Mouse (Mus musculus) myocyte (in vitro differentiated cells): Measurements from ENCODE around the gene Slc12a4. TPM values are rescaled to one million over a fixed set of nuclear protein-coding genes. Genes with fewer than 3 reads are reported as not detected.
"Not testable (repeated sequence)": the region's sequence is repeated elsewhere in the genome, so short reads cannot be mapped to it uniquely, and the experiment has no call there.

Experiments used
- H3K27me3 ChIP-seq: one replicate; pipeline ENCODE4 v1.6.1; 2011; ENCODE audit not compliant: control insufficient read depth, insufficient read depth, insufficient read length
- H3K36me3 ChIP-seq: one replicate; pipeline ENCODE4 v1.6.1; 2011; ENCODE audit not compliant: control insufficient read depth, insufficient read depth
- H3K4me2 ChIP-seq: one replicate; pipeline ENCODE4 v1.6.1; 2011; ENCODE audit warnings: low read depth, control low read depth
- H3K4me3 ChIP-seq: one replicate; pipeline ENCODE4 v1.5.1; 2011; ENCODE audit warnings: mild to moderate bottlenecking, control low read depth, moderate library complexity
- H3K79me2 ChIP-seq: one replicate; pipeline ENCODE4 v1.6.1; 2011; ENCODE audit not compliant: control insufficient read depth, insufficient read depth
- H3ac ChIP-seq: one replicate; pipeline ENCODE4 v1.6.1; 2011; ENCODE audit not compliant: control insufficient read depth, insufficient read length
- CEBPB ChIP-seq: IDR thresholded peaks from 2 replicates; pipeline ENCODE4 v1.6.1; 2011; ENCODE audit warnings: mild to moderate bottlenecking, moderate library complexity; ENCODE audit not compliant: poor library complexity, insufficient read depth, severe bottlenecking
- E2F4 ChIP-seq: IDR thresholded peaks from one replicate; pipeline ENCODE4 v1.6.1; 2011; ENCODE audit warnings: mild to moderate bottlenecking, control low read depth, moderate library complexity; ENCODE audit not compliant: insufficient read depth
- MAX ChIP-seq: IDR thresholded peaks from one replicate; pipeline ENCODE4 v1.6.1; 2011; ENCODE audit warnings: low read depth, mild to moderate bottlenecking, control low read depth
- MYOD1 ChIP-seq, 3 experiments: IDR thresholded peaks; one replicate each; pipeline ENCODE4 v1.6.1; 2011; ENCODE audit warnings: control low read depth in 2 of 3, low read depth in 2 of 3, mild to moderate bottlenecking in 2 of 3, moderate library complexity in 1 of 3; ENCODE audit not compliant: insufficient read length in 2 of 3, control insufficient read depth in 1 of 3
- MYOG ChIP-seq, 3 experiments: IDR thresholded peaks; one replicate each; pipeline ENCODE4 v1.6.1; 2011; ENCODE audit warnings: control low read depth in 2 of 3, low read depth in 2 of 3, mild to moderate bottlenecking in 2 of 3; ENCODE audit not compliant: insufficient read length in 2 of 3, control insufficient read depth in 1 of 3, insufficient read depth in 1 of 3
- POLR2A ChIP-seq: IDR thresholded peaks from one replicate; pipeline ENCODE4 v1.6.1; 2011; ENCODE audit warnings: low read depth, mild to moderate bottlenecking, control low read depth, moderate library complexity; ENCODE audit not compliant: insufficient read length
- POLR2AphosphoS2 ChIP-seq: IDR thresholded peaks from one replicate; pipeline ENCODE4 v1.6.1; 2011; ENCODE audit warnings: low read depth, control low read depth; ENCODE audit not compliant: insufficient read length
- REST ChIP-seq: IDR thresholded peaks from one replicate; pipeline ENCODE4 v1.6.1; 2011; ENCODE audit warnings: mild to moderate bottlenecking, control low read depth, moderate library complexity; ENCODE audit not compliant: insufficient read depth, insufficient read length
- SRF ChIP-seq: IDR thresholded peaks from one replicate; pipeline ENCODE4 v1.6.1; 2011; ENCODE audit warnings: low read depth; ENCODE audit not compliant: control insufficient read depth, insufficient read length
- TCF12 ChIP-seq: IDR thresholded peaks from one replicate; pipeline ENCODE4 v1.6.1; 2011; ENCODE audit warnings: mild to moderate bottlenecking, control low read depth; ENCODE audit not compliant: poor library complexity, insufficient read depth, severe bottlenecking
- TCF3 ChIP-seq: IDR thresholded peaks from one replicate; pipeline ENCODE4 v1.6.1; 2011; ENCODE audit warnings: low read depth, control low read depth; ENCODE audit not compliant: insufficient read length
- USF1 ChIP-seq: IDR thresholded peaks from one replicate; pipeline ENCODE4 v1.6.1; 2011; ENCODE audit warnings: low read depth, mild to moderate bottlenecking, control low read depth, moderate library complexity
- polyA plus RNA-seq: library from polyadenylated mRNA; unstranded; fragments of >200 nt; fragmentation: generic; extraction: Trizol; gene quantifications from one replicate; pipeline ENCODE4 v1.2.1, GENCODE M21; 2012; ENCODE audit warnings: missing spikeins

Slc12a4 gene
- 95.7 TPM for polyA plus RNA-seq

DNA sequence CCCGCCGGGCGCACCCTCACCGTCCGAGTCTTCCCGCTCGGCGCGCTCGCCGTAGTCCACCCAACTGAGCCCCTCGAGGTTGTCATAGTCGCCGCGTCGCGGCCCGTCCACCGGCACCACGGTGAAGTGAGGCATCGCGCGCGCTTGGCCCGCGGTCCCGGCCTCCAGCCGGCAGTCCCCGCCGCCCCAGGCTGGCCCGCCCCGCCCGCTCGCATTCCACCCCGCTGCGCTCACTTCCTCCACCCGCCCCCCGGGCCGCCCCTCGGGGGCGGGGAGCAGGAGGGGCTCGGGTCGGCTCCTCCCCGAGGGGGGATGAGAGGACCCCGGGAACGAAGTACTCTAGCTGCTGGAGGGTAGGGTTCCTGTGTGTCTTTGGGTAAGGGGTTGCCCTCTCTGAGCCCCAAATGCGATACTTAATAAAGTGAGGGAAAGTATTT is at the start of gene Slc12a4:
Gene Slc12a4, minus strand, starts transcription at position 193 of the 437 bp plus-strand sequence.
- Histone ChIP-seq H3K4me2 (peak within 1 kb of the TSS; percentile 95), H3ac (peak within 1 kb of the TSS; percentile 60), H3K36me3 (no peaks in the 10 kb centered on the region), H3K27me3 (no peaks in the 10 kb centered on the region), H3K4me3 (peak within 1 kb of the TSS; percentile 75), H3K79me2 (peaks cover 46% of the 10 kb centered on the region)
- peak; percentile 98 for TF ChIP-seq POLR2AphosphoS2
- no peak for TF ChIP-seq MYOD1 (IDR thresholded peaks at IDR 0.05; ENCODE audit: control insufficient read depth in 1 of 3, insufficient read length in 2 of 3, low read depth in 2 of 3)
- TF ChIP-seq TCF12 = no peak
- no peak for TF ChIP-seq SRF
- no peak for TF ChIP-seq MYOG (IDR thresholded peaks at IDR 0.05; ENCODE audit: control insufficient read depth in 1 of 3, insufficient read depth in 1 of 3, insufficient read length in 2 of 3, low read depth in 2 of 3)
- no peak for TF ChIP-seq REST
- no peak for TF ChIP-seq E2F4
- TF ChIP-seq USF1 = no peak
- no peak for TF ChIP-seq TCF3
- no peak for TF ChIP-seq MAX
- TF ChIP-seq POLR2A = peak; percentile 97
- no peak for TF ChIP-seq CEBPB

DNA sequence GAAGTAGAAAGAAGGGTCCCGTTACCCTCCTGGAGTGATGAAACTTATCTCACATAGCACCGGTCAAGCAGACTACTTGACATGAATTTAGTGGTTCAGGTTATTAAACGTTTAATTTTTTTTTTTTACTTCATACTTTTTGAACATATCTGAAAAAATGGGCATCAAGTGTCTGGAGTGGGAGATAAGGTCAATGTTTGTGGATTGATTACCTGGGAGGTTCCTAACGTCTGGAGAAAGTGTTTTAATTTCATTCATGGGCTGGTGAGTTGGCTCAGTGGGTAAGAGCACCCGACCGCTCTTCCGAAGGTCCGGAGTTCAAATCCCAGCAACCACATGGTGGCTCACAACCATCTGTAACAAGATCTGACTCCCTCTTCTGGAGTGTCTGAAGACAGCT is 46.3 kb upstream of the Slc12a4 start:
- not testable (repeated sequence) for H3K27me3 ChIP-seq, H3K36me3 ChIP-seq
- H3K4me3 ChIP-seq = peak overlapping the region; percentile 96
- H3ac ChIP-seq = peak overlapping the region; percentile 96
- peak overlapping the region; percentile 87 for H3K4me2 ChIP-seq
- peaks cover 11% of the 10 kb centered on the region for H3K79me2 ChIP-seq

DNA sequence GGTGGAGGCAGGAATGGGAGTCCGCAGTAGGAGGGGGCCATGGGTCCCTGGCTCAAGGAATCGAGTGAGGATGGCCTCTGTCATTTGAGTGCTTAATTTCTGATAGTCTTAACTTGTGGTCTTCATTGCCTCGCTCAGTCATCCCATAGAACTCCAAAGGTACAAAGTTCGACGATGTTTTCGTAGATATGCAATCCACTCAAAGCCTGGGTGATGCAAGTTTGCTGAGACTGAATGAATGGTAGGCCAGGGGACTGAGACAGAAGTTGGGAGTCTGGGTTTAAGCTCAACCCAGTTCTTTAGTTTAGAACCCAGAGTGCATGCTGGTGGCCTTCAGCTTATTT is 45.7 kb upstream of the Slc12a4 start, which contains the start of gene Ddx28:
Gene Ddx28, minus strand, starts transcription at position 240 of the 344 bp plus-strand sequence.
- no peak for TF ChIP-seq USF1
- TF ChIP-seq CEBPB = peak; percentile 31; the same call in 1 of the 2 replicates
- TF ChIP-seq POLR2AphosphoS2 = no peak
- no peak for TF ChIP-seq POLR2A
- H3K79me2 ChIP-seq = peaks cover 11% of the 10 kb centered on the region
- H3ac ChIP-seq = peak within 1 kb of the TSS; percentile 96
- H3K4me2 ChIP-seq = peak within 1 kb of the TSS; percentile 93
- H3K4me3 ChIP-seq = peak within 1 kb of the TSS; percentile 96
- no peaks in the 10 kb centered on the region for H3K27me3 ChIP-seq
- peaks cover 6% of the 10 kb centered on the region for H3K36me3 ChIP-seq

DNA sequence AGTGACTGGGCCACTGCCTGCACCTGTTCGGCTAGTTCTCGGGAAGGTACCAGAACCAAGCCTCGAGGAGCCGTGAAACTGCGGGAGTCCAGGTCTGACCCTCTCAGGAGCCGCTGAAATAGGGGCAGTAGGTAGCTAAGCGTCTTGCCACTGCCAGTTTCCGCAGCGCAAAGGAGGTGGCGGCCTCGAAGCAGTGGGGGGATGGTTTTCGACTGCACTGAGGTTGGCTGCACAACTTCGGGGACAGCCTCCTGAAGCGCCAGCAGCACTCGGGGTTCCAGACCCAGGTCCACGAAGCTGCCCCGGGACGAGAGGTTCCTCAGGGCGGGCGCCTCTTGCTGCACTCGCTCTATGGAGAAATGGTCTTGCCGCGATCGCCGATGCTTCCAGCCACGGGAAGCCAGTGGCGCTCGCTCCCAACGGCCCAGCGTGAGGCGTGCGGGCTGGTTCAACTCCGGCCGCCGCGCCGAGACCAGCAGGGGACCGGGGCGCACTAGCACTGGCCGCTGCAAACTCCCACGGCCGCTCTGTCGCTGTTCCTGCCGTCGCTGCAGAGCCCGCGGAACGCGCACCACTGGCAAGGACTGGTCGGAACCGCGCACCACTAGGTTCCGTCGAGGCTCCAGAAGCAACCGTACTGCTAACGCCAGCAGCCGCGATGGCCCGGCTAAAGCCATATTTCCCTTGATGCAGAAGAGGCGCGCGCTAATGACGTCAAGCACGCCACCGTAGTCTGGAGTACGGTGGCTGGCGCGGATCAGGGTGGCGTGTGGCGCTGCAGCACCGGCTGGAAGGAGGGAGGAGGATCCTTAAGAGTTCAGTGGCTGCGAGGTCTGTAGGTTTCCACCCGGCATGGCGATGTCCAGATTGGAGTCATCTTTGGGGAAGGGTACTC is 45.1 kb upstream of the Slc12a4 start:
- Histone ChIP-seq H3K4me2 (peak overlapping the region; percentile 93), H3ac (peak overlapping the region; percentile 96), H3K36me3 (peaks cover 3% of the 10 kb centered on the region), H3K4me3 (peak overlapping the region; percentile 96), H3K79me2 (peaks cover 11% of the 10 kb centered on the region), H3K27me3 (no peaks in the 10 kb centered on the region)
- TF ChIP-seq SRF (peak; percentile 84), POLR2A (peak; percentile 86), POLR2AphosphoS2 (peak; percentile 90), MAX (no peak), MYOG (IDR thresholded peaks at IDR 0.05; ENCODE audit: control insufficient read depth in 1 of 3, insufficient read depth in 1 of 3, insufficient read length in 2 of 3, low read depth in 2 of 3) (peak in 1 of 3 experiments; percentile 53), E2F4 (no peak), MYOD1 (IDR thresholded peaks at IDR 0.05; ENCODE audit: control insufficient read depth in 1 of 3, insufficient read length in 2 of 3, low read depth in 2 of 3) (peak in 1 of 3 experiments; percentile 53)

DNA sequence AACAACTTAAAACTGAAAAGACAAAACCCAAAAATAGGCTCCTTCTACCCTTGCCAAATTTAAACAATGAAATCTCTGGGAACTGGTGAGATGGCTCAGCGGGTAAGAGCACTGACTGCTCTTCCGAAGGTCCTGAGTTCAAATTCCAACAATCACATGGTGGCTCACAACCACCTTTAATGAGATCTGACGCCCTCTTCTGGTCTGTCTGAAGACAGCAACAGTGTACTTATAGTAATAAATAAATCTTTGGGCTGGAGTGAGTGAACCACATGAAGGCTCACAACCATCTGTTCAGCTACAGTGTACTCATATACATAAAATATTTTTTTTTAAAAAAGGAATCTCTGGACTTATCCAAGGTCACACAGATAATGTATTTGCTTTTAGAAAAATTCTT is 42.0 kb upstream of the Slc12a4 start:
- not testable (repeated sequence) for H3K36me3 ChIP-seq, H3K4me3 ChIP-seq, H3K27me3 ChIP-seq, H3ac ChIP-seq, H3K4me2 ChIP-seq
- peaks cover 11% of the 10 kb centered on the region for H3K79me2 ChIP-seq

DNA sequence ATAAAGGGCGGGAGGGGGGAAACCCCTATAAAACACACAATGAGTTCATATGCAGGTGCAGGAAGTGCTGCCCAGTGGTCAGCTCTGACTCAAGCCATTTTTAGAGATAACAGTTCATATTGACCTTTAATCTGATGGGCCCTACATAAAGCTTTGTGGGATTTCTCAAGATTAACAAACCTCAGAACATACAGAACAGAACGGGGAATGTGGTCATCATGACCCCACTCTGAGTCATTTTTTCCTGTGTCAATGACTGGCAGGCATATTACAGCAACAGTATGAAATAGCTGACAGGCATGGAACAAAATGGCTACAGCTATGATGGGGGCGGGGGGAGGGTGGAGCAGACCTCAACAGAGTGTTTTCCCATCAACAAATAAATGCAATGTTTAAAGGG is 41.2 kb upstream of the Slc12a4 start:
- Histone ChIP-seq H3ac (no peak overlapping the region), H3K4me3 (no peak overlapping the region), H3K79me2 (peaks cover 11% of the 10 kb centered on the region), H3K4me2 (no peak overlapping the region), H3K27me3 (no peaks in the 10 kb centered on the region), H3K36me3 (no peaks in the 10 kb centered on the region)
- peak; percentile 66 for TF ChIP-seq CEBPB
- TF ChIP-seq TCF12 = no peak
